Mouse (Mus musculus) frontal cortex, postnatal 14 days (tissue): ENCODE measurements around the gene Krt78.
A peak's percentile ranks its signal among the peaks of the same experiment; 100 is the strongest.

Source experiments
- DNase-seq, 2 experiments: peaks; one replicate each; pipeline ENCODE4 v3.0.0; 2022; ENCODE audit warnings: low spot score in 2 of 2

Gene Krt78

GRCm38 (mm10) chr15:101973414-101974077 lies 19.5 kb upstream of the Krt78 start:
- DNase-seq, result peak; percentile 88 to 98

DNA sequence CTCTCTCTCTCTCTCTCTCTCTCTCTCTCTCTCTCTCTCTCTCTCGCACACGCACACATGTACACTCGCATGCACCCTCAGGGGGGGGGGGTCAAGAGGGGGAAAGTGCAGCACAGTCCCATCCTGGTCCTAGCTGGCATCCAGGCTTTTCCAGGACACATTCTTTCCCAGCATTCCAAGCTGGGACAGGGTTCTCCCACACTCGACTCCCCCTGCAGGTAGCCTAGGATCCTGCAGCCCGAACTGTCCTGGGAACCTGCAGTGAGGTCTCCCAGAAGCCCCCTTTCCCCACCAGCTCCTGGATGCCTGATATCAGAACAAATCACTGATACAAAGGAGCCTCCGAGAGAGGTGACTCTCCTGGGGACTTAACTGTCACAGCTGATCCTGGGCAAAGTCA lies 16.4 kb upstream of the Krt78 start:
- DNase-seq, result peak in 1 of 2 experiments; percentile 28

GRCm38 (mm10) chr15:101966808-101967207 lies 12.7 kb upstream of the Krt78 start:
- DNase-seq, result no peak

DNA sequence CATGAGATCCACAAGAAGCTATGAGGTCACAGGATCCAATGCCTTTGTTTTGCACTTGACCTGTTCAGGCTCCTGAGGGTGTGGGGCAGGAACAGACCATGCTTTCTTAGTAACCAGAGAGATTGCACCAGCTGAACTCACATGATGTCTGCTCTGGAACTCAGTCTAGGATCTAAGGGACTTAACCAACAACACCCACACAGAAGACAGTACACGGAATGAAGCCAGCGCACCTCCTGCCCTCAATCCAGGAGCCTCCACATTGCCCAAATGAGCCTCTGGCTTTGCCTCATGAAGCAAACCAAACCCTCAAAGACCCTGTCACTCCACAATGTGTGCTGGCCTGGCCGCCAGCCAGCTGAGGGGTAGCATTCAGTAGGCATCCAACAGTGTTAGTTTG lies 4.8 kb upstream of the Krt78 start:
- no peak for DNase-seq

DNA sequence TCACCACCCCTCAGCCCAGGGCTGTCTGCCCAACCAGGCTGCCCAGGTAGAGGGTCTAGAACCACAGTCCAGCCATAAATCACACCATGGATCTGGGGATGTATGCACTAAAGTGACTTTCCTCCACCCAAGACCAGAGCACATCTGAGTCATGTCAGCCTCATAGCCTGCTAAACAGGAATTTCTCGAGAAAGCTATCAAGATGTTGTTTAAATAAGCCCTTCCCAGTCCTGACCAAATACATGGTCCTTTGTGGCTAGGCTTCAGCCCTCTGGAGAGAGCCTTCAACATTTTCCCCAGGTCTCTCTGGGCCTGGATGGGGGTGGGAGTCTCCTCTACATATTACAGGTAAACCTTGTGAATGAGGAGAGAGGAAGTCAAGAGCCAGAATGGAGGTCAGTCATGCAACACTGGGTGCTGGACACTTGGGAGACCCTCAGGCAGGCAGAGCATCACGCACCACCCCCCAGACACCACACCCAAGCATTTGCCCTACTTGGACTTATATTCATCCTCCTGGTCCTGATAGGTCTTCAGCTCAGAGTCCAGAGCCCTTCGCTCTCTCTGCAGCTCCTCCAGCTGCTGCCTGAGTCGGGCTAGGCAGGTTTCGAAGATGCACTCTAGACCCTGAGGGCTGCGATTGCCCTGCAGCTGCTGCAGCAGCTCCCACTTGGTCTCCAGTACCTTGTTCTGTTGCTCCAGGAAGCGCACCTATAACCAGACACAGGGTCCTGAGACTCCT lies 1.2 kb downstream of the Krt78 start:
- no peak for DNase-seq

DNA sequence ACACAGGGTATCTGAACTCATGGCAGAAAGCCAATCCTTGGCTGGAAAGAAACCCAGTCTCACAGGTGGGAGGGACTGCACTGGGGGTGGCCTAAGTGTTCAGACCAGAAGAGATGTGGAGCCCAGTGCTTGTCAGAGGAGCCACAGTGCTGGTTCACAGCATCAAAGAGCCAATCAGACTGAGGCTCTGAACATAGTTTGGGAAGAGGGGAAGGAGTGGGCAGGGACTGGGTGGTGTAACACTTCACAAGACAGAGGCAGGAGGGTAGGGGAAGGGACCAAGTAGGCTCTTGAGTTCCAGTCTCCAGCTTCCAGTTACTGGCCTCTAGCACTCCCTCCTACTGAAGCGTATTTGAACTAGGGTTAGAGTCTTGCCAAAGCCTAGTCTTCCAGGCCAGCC lies 8.7 kb downstream of the Krt78 start:
- no peak for DNase-seq

DNA sequence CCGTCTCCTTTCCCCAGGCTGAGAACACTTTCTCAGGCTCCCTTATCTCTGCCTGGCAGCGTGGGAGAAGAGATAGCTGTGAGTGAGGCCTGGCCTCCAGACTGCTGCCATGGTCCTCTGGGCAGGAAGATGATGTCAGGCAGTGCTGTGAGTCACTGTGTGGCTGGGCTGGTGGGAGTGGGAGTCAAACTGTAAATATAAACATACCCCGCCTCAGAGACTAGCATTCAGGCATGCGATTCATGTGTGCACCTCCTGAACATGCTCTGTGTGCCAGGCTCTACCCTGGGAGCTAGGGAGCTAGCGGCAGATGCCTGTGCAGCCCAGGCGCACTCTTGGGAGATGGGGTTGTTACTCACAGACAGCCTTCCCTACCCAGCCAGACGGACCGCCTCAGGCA lies 12.1 kb downstream of the Krt78 start:
- no peak for DNase-seq

GRCm38 (mm10) chr15:101940274-101940829 lies 13.7 kb downstream of the Krt78 start, which contains the start of gene Krt79:
Gene Krt79 (minus strand): TSS chr15:101940324.
- no peak for DNase-seq

GRCm38 (mm10) chr15:101938600-101939308 lies 15.3 kb downstream of the Krt78 start:
- no peak for DNase-seq

GRCm38 (mm10) chr15:101933024-101933423 lies 21.1 kb downstream of the Krt78 start:
- no peak for DNase-seq

- no peak for DNase-seq
Observed at GRCm38 (mm10) chr15:101929666-101930065, 24.4 kb downstream of the Krt78 start.

GRCm38 (mm10) chr15:101929087-101929486 lies 25.0 kb downstream of the Krt78 start:
- DNase-seq, result no peak

DNA sequence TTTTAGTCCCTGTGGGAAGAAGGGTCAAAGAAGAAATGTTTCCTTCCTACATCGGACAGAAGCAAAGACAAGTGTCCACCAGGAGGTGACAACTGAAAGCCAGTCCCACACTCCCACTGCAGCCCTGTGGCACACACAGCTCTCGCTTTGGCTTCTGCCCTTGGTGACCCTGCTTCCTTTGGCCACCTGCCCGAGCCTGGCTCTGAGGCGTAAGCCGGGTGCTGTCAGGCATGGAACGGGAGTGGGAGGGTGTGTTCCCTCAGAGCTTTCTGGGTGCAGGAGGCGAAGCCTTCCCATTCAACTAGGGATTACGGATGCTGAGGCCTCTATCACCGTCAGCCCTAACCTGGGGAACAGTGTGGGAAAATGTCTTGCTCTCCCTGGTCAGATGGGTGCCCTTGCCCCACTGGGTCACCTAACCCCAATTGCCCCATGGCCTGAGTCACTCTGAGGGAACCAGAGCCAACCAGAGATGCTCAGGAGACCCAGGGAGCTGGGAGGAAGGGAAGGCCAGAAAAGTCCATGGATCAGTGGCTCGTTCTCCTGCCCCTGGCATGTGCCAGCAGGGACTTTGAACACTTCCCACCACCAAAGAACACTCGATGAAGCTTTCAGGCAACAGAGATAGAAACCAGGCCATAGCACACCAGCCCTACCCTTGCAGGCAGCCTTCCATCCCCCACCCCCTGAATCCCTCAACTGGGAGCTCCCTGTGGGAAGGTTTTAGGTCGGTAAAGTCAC lies 26.6 kb downstream of the Krt78 start:
- no peak for DNase-seq

GRCm38 (mm10) chr15:101925041-101925440 lies 29.0 kb downstream of the Krt78 start:
- DNase-seq, result no peak

GRCm38 (mm10) chr15:101924635-101925034 lies 29.5 kb downstream of the Krt78 start, which contains the start of gene Krt4:
Gene Krt4 (minus strand): TSS chr15:101924735.
- DNase-seq, result no peak

DNA sequence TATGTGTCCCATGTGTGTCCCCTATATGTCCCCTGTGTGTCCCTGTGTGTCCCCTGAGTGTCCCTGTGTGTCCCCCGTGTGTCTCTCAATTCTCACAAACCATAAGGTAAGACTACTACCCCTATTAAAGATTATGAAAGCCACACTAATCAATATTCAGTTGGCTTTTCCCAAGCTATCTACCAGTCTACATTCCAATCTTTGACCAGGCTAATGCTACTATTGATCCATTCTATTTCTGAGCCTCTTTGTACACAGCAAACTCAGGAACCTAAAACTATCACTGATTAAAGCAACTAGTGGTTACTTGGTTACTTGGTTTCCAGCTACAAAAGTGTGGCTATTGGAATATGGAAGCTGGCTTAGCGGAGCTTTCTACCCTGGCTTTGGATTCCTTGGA lies 31.8 kb downstream of the Krt78 start:
- DNase-seq, result no peak

DNA sequence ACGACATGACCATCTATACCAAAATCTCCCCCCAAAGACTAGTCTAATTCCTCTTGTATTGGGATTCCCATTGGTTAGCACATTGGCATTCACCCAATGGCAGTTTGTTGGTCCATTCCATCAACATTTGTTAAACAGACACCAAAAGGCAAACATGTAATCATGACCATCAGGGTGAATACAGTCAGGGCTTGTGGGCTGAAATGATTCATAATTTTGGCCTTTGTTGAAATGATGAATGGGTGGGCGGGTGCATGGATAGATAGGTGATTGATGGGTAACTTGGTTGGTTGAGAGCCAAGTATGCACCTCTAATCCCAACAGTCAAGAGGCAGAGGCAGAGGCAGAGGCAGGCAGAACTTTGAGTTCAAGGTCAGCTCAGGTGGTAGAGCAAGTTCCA lies 38.0 kb downstream of the Krt78 start:
- no peak for DNase-seq

DNA sequence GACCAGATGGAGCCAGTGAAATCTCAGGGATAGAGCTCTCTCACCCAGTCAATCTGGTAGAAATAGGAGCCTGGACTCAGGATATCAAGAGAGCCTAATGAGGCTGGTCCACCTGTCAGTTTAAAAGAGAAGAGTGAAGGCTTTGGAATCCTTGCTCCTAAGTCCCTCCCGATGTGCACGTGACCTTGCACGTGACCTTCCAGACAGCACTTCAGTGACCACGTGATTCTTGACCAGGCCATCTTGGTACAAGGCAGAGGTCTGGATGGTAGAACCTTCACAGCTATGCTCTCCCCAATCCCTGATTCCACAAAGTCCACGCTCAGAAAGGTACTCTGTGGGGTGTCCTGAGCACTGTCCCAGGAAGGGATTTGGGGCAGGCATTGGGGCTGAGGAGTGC lies 49.2 kb downstream of the Krt78 start:
- no peak for DNase-seq

- no peak for DNase-seq
Observed at GRCm38 (mm10) chr15:101902171-101903149, 51.6 kb downstream of the Krt78 start.
